Mouse (Mus musculus) bone marrow macrophage, adult 2 months (primary cell): Measurements from ENCODE around the gene Msi1. TPM values are rescaled to one million over a fixed set of nuclear protein-coding genes. Genes with fewer than 3 reads are reported as not detected.

Experiments used
- H3K27ac ChIP-seq: 2 replicates; pipeline ENCODE4 v1.5.1; 2012; ENCODE audit warnings: low read depth, low read length; ENCODE audit not compliant: insufficient read depth
- H3K4me1 ChIP-seq: 2 replicates; pipeline ENCODE4 v1.6.1; 2012; ENCODE audit warnings: low read length; ENCODE audit not compliant: control insufficient read depth, insufficient read depth
- H3K4me3 ChIP-seq: 2 replicates; pipeline ENCODE4 v1.5.1; 2012; ENCODE audit warnings: mild to moderate bottlenecking, low read length, moderate library complexity; ENCODE audit not compliant: insufficient read depth
- CTCF ChIP-seq: IDR thresholded peaks from 2 replicates; pipeline ENCODE4 v1.5.1; 2012; ENCODE audit warnings: low read depth, mild to moderate bottlenecking, low read length, moderate library complexity
- POLR2A ChIP-seq: IDR thresholded peaks from 2 replicates; pipeline ENCODE4 v1.6.1; 2012; ENCODE audit warnings: mild to moderate bottlenecking, low read depth, low read length, borderline replicate concordance
- polyA plus RNA-seq: library from polyadenylated mRNA; stranded (reverse); fragments of >200 nt; gene quantifications from 2 replicates; pipeline ENCODE4 v1.2.4, GENCODE M21; 2012; ENCODE audit not compliant: missing spikeins, insufficient read depth, insufficient read length

Msi1 gene
- polyA plus RNA-seq, 1 experiment, result not detected

DNA sequence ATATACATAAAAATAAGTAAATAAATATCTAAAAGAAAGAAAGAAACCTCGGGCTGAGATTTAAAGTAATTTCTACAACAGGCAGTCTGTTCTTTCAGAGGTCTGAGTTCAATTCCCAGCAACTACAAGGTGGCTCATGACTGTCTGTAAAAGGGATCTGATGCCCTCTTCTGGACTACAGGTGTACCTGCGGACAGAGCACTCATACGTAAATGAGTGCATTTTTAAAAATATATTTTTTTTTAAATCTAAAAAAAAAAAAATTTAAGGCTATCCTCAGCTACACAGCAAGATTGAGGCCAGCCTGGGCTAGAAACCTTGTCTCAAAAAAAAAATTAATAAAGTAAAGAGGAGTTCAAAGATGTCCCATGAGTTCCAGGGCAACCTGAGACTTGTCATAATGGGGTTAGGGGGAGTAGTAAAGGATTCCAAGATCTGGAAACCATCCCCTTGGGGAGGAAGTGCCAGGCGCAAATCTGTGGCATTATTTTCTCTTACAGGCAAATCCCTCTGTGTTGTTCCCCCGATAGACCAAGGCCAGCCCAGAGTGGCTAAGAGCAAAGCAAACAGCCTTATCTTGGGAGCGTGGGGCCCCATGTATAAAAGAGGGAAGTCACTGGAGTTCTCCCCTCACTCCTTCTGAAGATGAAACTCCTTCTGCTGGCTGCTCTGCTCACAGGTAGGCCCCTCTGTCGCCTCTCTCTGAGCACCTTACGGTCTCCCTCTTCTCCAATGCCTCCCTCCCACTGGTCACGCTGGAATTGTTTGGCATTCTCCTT is 36.4 kb downstream of the Msi1 start, which contains the start of gene Pla2g1b:
TSS of gene Pla2g1b (plus strand) at position 621 of the 779 bp plus-strand sequence.
- Histone ChIP-seq H3K4me3 (no peak within 1 kb of the TSS), H3K27ac (no peak within 1 kb of the TSS), H3K4me1 (no peaks in the 10 kb centered on the region)
- TF ChIP-seq POLR2A, result no peak
- no peak for TF ChIP-seq CTCF

DNA sequence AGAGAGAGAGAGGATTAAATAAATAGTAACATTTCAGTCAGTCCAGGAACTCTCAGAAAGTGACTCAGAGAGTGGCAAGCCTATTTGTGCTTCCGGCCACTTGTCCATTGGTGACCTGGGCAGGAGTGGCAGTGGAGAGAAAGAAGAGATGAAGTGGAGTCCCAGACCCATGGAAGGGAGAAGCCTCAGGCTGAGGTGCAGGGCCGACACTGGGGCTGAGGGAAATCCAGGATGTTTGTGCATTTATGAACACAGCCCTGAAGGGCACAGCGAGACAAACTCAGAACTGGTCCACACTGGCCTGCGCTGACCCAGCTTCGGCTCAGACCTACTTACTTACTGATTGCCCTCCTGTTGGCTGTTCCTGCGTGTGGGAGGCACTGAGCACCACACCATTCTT is 40.4 kb downstream of the Msi1 start:
- no peak for TF ChIP-seq POLR2A
- TF ChIP-seq CTCF, result no peak
- Histone ChIP-seq H3K4me1 (0 out of 2 replicates have a peak, but pooled peaks cover 2% of the 10 kb centered on the region), H3K4me3 (no peak overlapping the region), H3K27ac (no peak overlapping the region)

DNA sequence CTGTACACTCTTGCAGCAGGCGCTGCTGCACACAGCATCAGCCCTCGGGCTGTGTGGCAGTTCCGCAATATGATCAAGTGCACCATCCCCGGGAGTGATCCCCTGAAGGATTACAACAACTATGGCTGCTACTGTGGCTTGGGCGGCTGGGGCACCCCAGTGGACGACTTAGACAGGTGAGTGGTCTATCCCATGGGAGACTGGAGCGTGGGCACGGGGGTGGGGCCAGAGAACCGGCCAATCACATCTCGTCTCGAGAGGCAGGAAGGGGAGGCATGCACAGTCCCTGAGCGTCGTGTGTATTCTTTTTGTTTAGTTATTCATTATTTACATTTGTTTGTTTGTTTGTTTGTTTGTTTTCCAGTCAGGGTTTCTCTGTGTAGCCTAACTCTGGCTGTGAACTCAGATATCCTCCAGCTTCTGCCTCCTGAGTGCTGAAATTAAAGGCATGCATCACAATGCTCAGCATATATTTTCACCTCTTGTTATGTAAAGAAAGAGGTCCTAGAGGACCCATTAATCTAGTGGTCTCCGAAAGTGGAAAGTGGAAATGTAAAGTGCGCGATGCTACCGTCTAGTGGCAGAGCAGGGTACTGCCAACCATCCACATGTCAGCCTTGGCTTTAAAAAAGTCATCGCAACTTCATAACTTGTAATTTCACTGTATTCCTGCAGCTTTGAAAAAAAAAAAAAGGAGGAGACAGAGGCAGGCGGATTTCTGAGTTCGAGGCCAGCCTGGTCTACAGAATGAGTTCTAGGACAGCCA is 41.5 kb downstream of the Msi1 start:
- no peak overlapping the region for H3K4me3 ChIP-seq
- TF ChIP-seq POLR2A, result no peak
- TF ChIP-seq CTCF, result peak; percentile 48
- H3K4me1 ChIP-seq, result 0 out of 2 replicates have a peak, but pooled peaks cover 2% of the 10 kb centered on the region
- H3K27ac ChIP-seq, result no peak overlapping the region

DNA sequence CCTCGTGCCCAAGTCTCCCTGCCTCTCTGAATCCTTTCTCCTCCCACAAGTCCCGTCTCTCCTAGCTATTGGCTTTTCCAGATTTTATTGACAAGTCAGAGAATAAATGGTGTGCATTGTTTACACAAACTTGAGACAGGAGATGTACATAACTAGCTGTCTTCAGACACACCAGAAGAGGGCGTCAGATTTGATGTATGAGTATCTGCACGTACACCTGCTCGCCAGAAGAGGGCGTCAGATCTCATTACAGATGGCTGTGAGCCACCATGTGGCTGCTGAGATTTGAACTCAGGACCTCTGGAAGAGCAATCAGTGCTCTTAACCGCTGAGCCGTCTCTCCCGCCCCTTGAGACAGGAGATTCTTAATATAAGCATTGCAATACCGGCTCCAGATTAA is 43.8 kb downstream of the Msi1 start:
- TF ChIP-seq CTCF (peak; percentile 35; the same call in 1 of the 2 replicates), POLR2A (no peak)
- 0 out of 2 replicates have a peak, but pooled peaks cover 2% of the 10 kb centered on the region for H3K4me1 ChIP-seq
- no peak overlapping the region for H3K27ac ChIP-seq
- no peak overlapping the region for H3K4me3 ChIP-seq

DNA sequence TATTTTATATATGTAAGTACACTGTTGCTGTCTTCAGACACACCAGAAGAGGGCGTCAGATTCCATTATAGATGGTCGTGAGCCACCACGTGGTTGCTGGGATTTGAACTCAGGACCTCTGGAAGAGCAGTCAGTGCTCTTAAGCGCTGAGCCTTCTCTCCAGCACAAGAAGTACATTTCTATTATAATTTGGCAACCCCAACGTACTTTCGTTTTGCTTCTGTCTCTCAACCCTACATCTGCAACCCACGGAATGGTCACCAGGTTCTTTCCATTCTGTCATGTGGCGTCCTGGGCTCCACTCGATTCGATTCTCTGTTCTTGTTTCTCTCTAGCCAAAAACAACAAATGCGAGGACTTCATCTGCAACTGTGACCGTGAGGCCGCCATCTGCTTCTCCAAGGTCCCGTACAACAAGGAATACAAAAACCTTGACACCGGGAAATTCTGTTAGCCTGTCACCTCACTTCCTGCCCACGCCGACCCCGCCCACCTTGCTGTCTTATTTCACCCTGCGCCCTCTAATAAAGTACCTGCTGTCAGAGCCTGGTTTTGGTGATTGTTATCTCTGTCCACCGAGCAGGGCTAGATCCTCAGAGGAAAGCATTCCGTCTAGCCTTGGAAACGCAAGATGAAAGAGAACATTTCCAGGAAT is 44.9 kb downstream of the Msi1 start:
- TF ChIP-seq POLR2A, result no peak
- Histone ChIP-seq H3K27ac (no peak overlapping the region), H3K4me1 (0 out of 2 replicates have a peak, but pooled peaks cover 2% of the 10 kb centered on the region), H3K4me3 (0 out of 2 replicates have a peak overlapping the region, but pooled peaks have one; percentile 7)

DNA sequence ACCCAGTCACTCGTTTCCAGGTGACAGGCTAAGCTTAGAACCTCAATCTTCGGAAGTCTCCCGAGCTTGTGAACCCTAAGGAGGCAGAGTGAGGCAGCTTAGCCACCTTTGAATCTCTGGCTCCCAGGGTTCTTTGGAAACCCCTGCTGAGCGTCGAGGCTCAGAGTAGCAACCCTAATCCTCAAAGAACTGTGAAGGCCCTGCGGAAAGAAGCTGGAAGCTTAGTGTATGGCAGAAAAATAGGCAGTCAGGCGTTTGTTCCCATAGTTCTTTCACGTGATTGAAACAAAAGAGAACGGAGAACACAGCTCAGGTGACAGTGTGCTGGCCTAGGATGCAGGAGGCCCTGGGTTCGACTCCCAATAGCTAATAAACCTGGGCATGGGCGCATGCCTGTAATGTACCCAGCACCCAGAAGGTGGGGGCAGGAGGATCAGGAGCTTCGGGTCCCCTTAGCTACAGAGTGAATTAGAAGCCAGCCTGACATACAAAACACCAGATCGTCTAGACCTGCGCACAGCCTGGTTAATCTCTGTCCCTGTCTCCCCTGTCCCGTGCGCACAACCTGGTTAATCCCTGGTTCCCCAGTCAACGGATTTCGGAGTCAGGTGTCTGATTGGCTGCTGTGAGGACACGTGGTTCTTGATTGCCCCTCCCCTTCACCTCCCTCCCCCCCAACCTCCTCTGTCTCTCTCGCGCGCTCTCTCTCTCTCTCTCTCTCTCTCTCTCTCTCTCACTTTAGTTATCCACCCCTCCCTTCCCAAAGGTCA is 46.1 kb downstream of the Msi1 start:
- Histone ChIP-seq H3K4me1 (0 out of 2 replicates have a peak, but pooled peaks cover 2% of the 10 kb centered on the region), H3K4me3 (no peak overlapping the region), H3K27ac (no peak overlapping the region)
- TF ChIP-seq POLR2A, result no peak
- TF ChIP-seq CTCF, result no peak

DNA sequence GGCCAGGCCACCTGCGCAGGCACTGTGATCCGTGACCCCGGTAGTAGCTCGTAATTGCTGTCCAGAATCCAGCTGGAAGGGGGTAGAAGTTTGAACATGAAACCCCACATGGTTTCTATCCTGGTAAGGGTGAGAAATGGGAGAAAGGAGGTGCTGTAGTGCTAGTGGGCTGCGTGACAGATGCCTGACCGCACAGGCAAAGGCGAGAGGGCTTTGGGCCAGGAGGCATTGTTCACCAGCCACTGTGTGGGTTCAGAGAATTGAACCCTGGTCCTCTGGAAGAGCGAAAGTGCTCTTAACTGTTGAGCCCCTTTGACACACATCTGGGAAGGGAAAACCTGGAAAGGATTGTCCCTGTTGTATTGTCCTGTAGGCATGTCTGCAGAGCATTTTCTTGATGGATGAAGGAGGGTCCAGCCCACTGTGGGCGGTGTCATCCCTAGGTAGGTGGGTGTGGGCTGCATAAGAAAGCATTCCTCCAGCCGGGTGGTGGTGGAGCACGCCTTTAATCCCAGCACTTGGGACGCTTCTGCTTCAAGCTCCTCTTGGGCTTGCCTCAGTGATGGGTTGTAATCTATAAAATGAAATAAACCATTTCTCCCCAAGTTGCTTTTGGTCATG is 46.8 kb downstream of the Msi1 start:
- TF ChIP-seq CTCF, result no peak
- H3K27ac ChIP-seq, result no peak overlapping the region
- H3K4me1 ChIP-seq, result 0 out of 2 replicates have a peak, but pooled peaks cover 2% of the 10 kb centered on the region
- H3K4me3 ChIP-seq, result no peak overlapping the region

DNA sequence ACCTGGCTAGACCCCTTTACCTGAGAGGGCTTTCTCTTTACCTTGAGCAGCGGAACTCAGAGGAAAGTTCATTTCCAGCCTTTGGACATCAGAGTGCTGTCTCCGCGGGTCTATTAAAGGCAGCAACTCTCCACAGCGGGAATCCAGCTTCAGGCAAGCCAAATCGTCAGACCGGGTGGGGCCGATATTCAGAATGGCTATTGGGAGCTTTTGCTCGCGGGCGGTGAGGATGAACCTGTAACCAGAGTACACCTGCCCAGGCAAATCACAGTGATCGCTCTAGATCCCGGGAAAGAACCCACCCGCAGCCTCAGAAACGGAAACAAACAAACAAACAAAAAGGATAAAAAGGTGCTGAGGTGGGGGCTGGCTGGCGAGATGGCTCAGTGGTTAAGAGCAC is 50.2 kb downstream of the Msi1 start:
- H3K4me3 ChIP-seq, result no peak overlapping the region
- TF ChIP-seq POLR2A, result no peak
- TF ChIP-seq CTCF, result no peak
- H3K27ac ChIP-seq, result no peak overlapping the region
- H3K4me1 ChIP-seq, result no peaks in the 10 kb centered on the region

DNA sequence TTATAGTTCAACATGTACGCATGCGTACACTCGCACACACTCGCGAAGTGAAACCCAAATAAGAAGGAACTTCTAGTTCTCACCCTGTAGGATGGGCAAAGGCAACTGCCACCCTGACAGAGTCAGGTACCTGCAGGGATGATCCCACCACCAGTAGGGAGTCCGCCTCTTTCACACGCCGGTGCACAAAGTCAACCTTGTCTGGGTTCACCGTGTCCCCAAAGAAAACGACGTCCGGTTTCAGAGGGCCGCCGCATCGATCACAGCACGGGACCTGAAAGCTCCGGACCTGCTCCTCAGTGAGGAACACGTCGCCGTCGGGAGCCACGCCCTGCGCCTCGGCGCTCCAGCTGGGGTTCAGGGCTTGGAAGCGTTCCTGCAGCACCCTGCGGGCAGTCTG is 50.7 kb downstream of the Msi1 start:
- peaks cover 3% of the 10 kb centered on the region; the same call in 1 of the 2 replicates for H3K4me1 ChIP-seq
- no peak overlapping the region for H3K27ac ChIP-seq
- H3K4me3 ChIP-seq, result no peak overlapping the region
- TF ChIP-seq POLR2A, result no peak
- no peak for TF ChIP-seq CTCF
